8 mouse cellular contexts compared by ENCODE assay signal in the genomic region with DNA sequence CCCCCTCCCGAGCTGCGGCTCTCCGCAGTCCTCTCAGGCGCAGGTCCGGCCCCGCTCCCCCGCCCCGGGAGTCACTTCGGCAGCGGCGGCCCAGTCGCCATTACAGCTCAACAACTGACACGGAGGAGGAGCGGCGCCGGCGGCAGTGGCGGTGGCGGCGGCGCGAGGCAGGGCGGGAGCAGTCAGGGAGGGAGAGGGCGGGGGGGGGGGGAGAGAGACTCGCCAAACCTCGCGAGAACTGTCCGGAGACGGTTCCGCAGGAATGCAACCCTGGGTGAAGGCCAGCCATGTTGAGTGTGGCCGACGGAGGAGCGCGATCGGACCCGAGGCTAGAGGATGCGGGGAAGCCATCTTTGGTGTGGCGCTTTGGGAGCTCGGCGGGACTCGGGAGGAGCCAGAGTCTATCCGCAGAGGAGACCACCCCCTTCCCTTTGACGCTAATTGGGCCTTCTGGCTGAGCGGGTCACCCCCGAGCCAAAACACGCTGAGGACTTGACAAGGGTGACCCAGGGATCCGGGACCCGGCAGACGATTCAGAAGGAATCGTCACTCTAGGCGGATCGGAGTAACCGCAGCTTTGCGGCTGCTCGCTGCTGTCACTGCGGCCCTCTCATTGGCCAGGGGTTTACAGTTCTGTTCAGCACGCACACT. TPM values are rescaled to one million over a fixed set of nuclear protein-coding genes. Genes with fewer than 3 reads are reported as not detected.
DNase-seq lines count a peak whose midpoint lies in the region; ATAC-seq and TF ChIP-seq lines count a peak whose summit lies in the region.

A gene (minus strand): TSS at position 188 of the 651 bp plus-strand sequence.

- peak within 1 kb of the TSS; percentile 70 for H3K4me2 ChIP-seq in heart, embryonic 15.5 days
- peak within 1 kb of the TSS; percentile 87 for H3K4me2 ChIP-seq in liver, embryonic 14.5 days (ENCODE audit: low read depth)
- peak within 1 kb of the TSS; percentile 82 for H3K4me2 ChIP-seq in neural tube, embryonic 11.5 days (ENCODE audit: low read depth)
- peak within 1 kb of the TSS; percentile 83 for H3K4me2 ChIP-seq in stomach, postnatal 0 days (replicated peaks; ENCODE audit: low read depth)

- H3K36me3 ChIP-seq in forebrain, embryonic 10.5 days (replicated peaks) = no peaks in the 10 kb centered on the region
- no peaks in the 10 kb centered on the region for H3K36me3 ChIP-seq in heart, embryonic 15.5 days
- no peaks in the 10 kb centered on the region for H3K36me3 ChIP-seq in liver, embryonic 14.5 days (replicated peaks; ENCODE audit: control insufficient read depth, insufficient read depth, low read depth)
- H3K36me3 ChIP-seq in neural tube, embryonic 11.5 days (ENCODE audit: control insufficient read depth, insufficient read depth, low read length) = no peaks in the 10 kb centered on the region
- no peaks in the 10 kb centered on the region for H3K36me3 ChIP-seq in stomach, postnatal 0 days (ENCODE audit: control insufficient read depth, insufficient read depth, low read length)

- WGBS in forebrain, embryonic 10.5 days = under 1% methylated on average over 56 of the region's 57 CpGs
- under 1% methylated on average over 39 of the region's 57 CpGs for WGBS in heart, embryonic 15.5 days
- WGBS in liver, embryonic 14.5 days (ENCODE audit: insufficient replicate concordance) = 0% methylated on average over 49 of the region's 57 CpGs
- WGBS in neural tube, embryonic 11.5 days = 0% methylated on average over 35 of the region's 57 CpGs
- WGBS in stomach, postnatal 0 days = under 1% methylated on average over 47 of the region's 57 CpGs

- H3K27me3 ChIP-seq in forebrain, embryonic 10.5 days (ENCODE audit: poor library complexity, severe bottlenecking) = no peaks in the 10 kb centered on the region
- no peaks in the 10 kb centered on the region for H3K27me3 ChIP-seq in heart, embryonic 15.5 days
- no peaks in the 10 kb centered on the region for H3K27me3 ChIP-seq in liver, embryonic 14.5 days (ENCODE audit: control insufficient read depth, insufficient read depth, low read length)
- no peaks in the 10 kb centered on the region for H3K27me3 ChIP-seq in neural tube, embryonic 11.5 days (ENCODE audit: control insufficient read depth, insufficient read depth, low read length)
- no peaks in the 10 kb centered on the region for H3K27me3 ChIP-seq in stomach, postnatal 0 days (ENCODE audit: control insufficient read depth, insufficient read depth, low read length)

- TF ChIP-seq CTCF in liver, embryonic 14.5 days (IDR thresholded peaks at IDR 0.05; ENCODE audit: low read depth) = no peak
- peak; percentile 2; the same call in 1 of the 2 replicates for TF ChIP-seq CTCF in stomach, postnatal 0 days (IDR thresholded peaks at IDR 0.05; ENCODE audit: low read depth)

- TF ChIP-seq EP300 in liver, embryonic 14.5 days (IDR thresholded peaks at IDR 0.05; ENCODE audit: low read depth) = peak; percentile 51
- peak; percentile 97 for TF ChIP-seq EP300 in stomach, postnatal 0 days (optimal IDR thresholded peaks at IDR 0.05)

- no peaks in the 10 kb centered on the region for H3K9me3 ChIP-seq in forebrain, embryonic 10.5 days
- no peaks in the 10 kb centered on the region for H3K9me3 ChIP-seq in heart, embryonic 15.5 days (replicated peaks)
- no peaks in the 10 kb centered on the region for H3K9me3 ChIP-seq in liver, embryonic 14.5 days (ENCODE audit: control insufficient read depth, low read length)
- H3K9me3 ChIP-seq in neural tube, embryonic 11.5 days (ENCODE audit: control insufficient read depth, low read length) = no peaks in the 10 kb centered on the region
- no peaks in the 10 kb centered on the region for H3K9me3 ChIP-seq in stomach, postnatal 0 days (ENCODE audit: control insufficient read depth, low read length)

- peak; percentile 99 for ATAC-seq in heart, embryonic 15.5 days (replicated peaks; ENCODE audit: insufficient number of reproducible peaks, insufficient read depth, low FRiP score, low read depth)
- ATAC-seq in liver, embryonic 14.5 days (ENCODE audit: insufficient read depth) = peak; percentile 97
- peak; percentile 99 for ATAC-seq in neural tube, embryonic 11.5 days (ENCODE audit: insufficient read depth, low FRiP score, low TSS enrichment)
- ATAC-seq in stomach, postnatal 0 days (ENCODE audit: low FRiP score, low TSS enrichment) = peak; percentile 99

- peak within 1 kb of the TSS; percentile 99 for H3K27ac ChIP-seq in forebrain, embryonic 10.5 days
- peak within 1 kb of the TSS; percentile 97 for H3K27ac ChIP-seq in heart, embryonic 15.5 days
- H3K27ac ChIP-seq in liver, embryonic 14.5 days = peak within 1 kb of the TSS; percentile 87
- H3K27ac ChIP-seq in neural tube, embryonic 11.5 days (ENCODE audit: low read depth, low read length) = peak within 1 kb of the TSS; percentile 75
- peak within 1 kb of the TSS; percentile 97 for H3K27ac ChIP-seq in stomach, postnatal 0 days (replicated peaks)

- DNase-seq in CD8-positive naive resting alpha-beta T cell, adult 2 months (ENCODE audit: low read depth in 2 of 2, low spot score in 2 of 2) = peak; percentile 95
- peak; percentile 97 for DNase-seq in c-Kit-positive CD71-negative TER-119-negative erythroid progenitor cells, embryonic 14.5 days (ENCODE audit: low read depth)
- DNase-seq in forebrain, embryonic 10.5 days (ENCODE audit: extremely low spot score, low spot score) = peak; percentile 99
- peak; percentile 98 to 99 for DNase-seq in kidney, postnatal 25 days
- DNase-seq in liver, embryonic 14.5 days (ENCODE audit: low read depth in 3 of 3, low spot score in 3 of 3) = peak; percentile 95 to 97 (median 96)
- peak; percentile 97 for DNase-seq in neural tube, embryonic 11.5 days (ENCODE audit: low spot score)
- peak; percentile 98 for DNase-seq in stomach, postnatal 0 days (ENCODE audit: low spot score)

- H3K4me3 ChIP-seq in forebrain, embryonic 10.5 days = peak within 1 kb of the TSS; percentile 98
- H3K4me3 ChIP-seq in heart, embryonic 15.5 days = peak within 1 kb of the TSS; percentile 100
- H3K4me3 ChIP-seq in liver, embryonic 14.5 days (ENCODE audit: insufficient read depth in 1 of 2, low read depth in 2 of 2, low read length in 2 of 2) = peak within 1 kb of the TSS; percentile 97 to 99
- peak within 1 kb of the TSS; percentile 99 for H3K4me3 ChIP-seq in neural tube, embryonic 11.5 days (ENCODE audit: low read depth, low read length)
- peak within 1 kb of the TSS; percentile 99 for H3K4me3 ChIP-seq in stomach, postnatal 0 days (ENCODE audit: low read depth, low read length)

- peak within 1 kb of the TSS; percentile 100 for H3K9ac ChIP-seq in heart, embryonic 15.5 days
- peak within 1 kb of the TSS; percentile 98 for H3K9ac ChIP-seq in liver, embryonic 14.5 days (replicated peaks)
- peak within 1 kb of the TSS; percentile 96 for H3K9ac ChIP-seq in neural tube, embryonic 11.5 days (ENCODE audit: low read length)
- peak within 1 kb of the TSS; percentile 99 for H3K9ac ChIP-seq in stomach, postnatal 0 days (ENCODE audit: low read length)

- H3K4me1 ChIP-seq in forebrain, embryonic 10.5 days = peaks cover 24% of the 10 kb centered on the region
- H3K4me1 ChIP-seq in heart, embryonic 15.5 days (replicated peaks) = peaks cover 10% of the 10 kb centered on the region
- peaks cover 16 to 19% of the 10 kb centered on the region in 2 experiments for H3K4me1 ChIP-seq in liver, embryonic 14.5 days (replicated peaks; ENCODE audit: control insufficient read depth in 2 of 2, insufficient read depth in 2 of 2, low read length in 1 of 2)
- peaks cover 2% of the 10 kb centered on the region; the same call in 1 of the 2 replicates for H3K4me1 ChIP-seq in neural tube, embryonic 11.5 days (ENCODE audit: control insufficient read depth, insufficient read depth, low read length)
- no peaks in the 10 kb centered on the region for H3K4me1 ChIP-seq in stomach, postnatal 0 days (replicated peaks; ENCODE audit: control insufficient read depth, insufficient read depth)

RNA-seq across cellular contexts. Expression of the gene that starts here (rescaled TPM):
- polyA plus RNA-seq in forebrain, embryonic 10.5 days (2016; fragmentation: Nextera tagmentation; extraction: Ambion mirVana) = 5.7 and 6.1 TPM in 2 replicates
- polyA plus RNA-seq in heart, embryonic 15.5 days (2015; fragmentation: Nextera tagmentation; extraction: Ambion mirVana) = 6.8 and 7.8 TPM in 2 replicates
- polyA plus RNA-seq in liver, embryonic 14.5 days (2012; rRNA removed) = 2.5 and 3.5 TPM in 2 replicates
- polyA plus RNA-seq in liver, embryonic 14.5 days (2014; fragmentation: Nextera tagmentation; extraction: Ambion mirVana) = 3.8 and 4.2 TPM in 2 replicates
- polyA plus RNA-seq in neural tube, embryonic 11.5 days (2014; fragmentation: Nextera tagmentation; extraction: Ambion mirVana) = 6.2 and 7.2 TPM in 2 replicates
- polyA plus RNA-seq in stomach, postnatal 0 days (2015; fragmentation: Nextera tagmentation; extraction: Ambion mirVana) = 7.1 and 9.0 TPM in 2 replicates

Comparison
In these comparisons a context has a peak if more than half of its experiments do, and no peak if none do; other contexts are left out.
1. Peak in every context shown above with its lines: DNase-seq, ATAC-seq, H3K4me3 ChIP-seq and H3K27ac ChIP-seq.